Mouse (Mus musculus) embryonic facial prominence, embryonic 15.5 days (tissue): ENCODE data around the gene Icam2. TPM values are rescaled to one million over a fixed set of nuclear protein-coding genes. Genes with fewer than 3 reads are reported as not detected.

ENCODE experiments used
- polyA plus RNA-seq: library from polyadenylated mRNA; unstranded; fragments of >200 nt; fragmentation: Nextera tagmentation; extraction: Ambion mirVana; gene quantifications from 2 replicates; pipeline ENCODE4 v1.2.1, GENCODE M21; 2015

Icam2 gene
- polyA plus RNA-seq, 1 experiment from 2014 or later: 43.2 TPM

Other genes with a start within 250 kb of the Icam2 start
- gene Gm10840, start 227.2 kb downstream of the Icam2 start, polyA plus RNA-seq: 0.71 TPM in 1 of 2 replicates, not detected in the other
- 250 and 257 TPM in 2 replicates for gene Limd2, start 227.2 kb downstream of the Icam2 start, polyA plus RNA-seq
- gene Strada, start 185.9 kb downstream of the Icam2 start, polyA plus RNA-seq: 28.4 and 29.3 TPM in 2 replicates
- 88.9 and 91.8 TPM in 2 replicates for gene Ccdc47, start 171.7 kb downstream of the Icam2 start, polyA plus RNA-seq
- gene Ddx42, start 171.1 kb downstream of the Icam2 start, polyA plus RNA-seq: 71.1 and 77.5 TPM in 2 replicates
- gene Ftsj3, start 132.0 kb downstream of the Icam2 start, polyA plus RNA-seq: 53.7 and 54.7 TPM in 2 replicates
- 279 and 291 TPM in 2 replicates for gene Psmc5, start 131.9 kb downstream of the Icam2 start, polyA plus RNA-seq
- 120 TPM in 2 replicates for gene Smarcd2, start 115.1 kb downstream of the Icam2 start, polyA plus RNA-seq
- 0.46 and 0.71 TPM in 2 replicates for gene Tcam1, start 111.4 kb downstream of the Icam2 start, polyA plus RNA-seq
- gene Gh, start 86.2 kb downstream of the Icam2 start, polyA plus RNA-seq: not detected in 2 replicates
- 2.3 and 3.4 TPM in 2 replicates for gene Cd79b, start 73.3 kb downstream of the Icam2 start, polyA plus RNA-seq
- gene Scn4a, start 34.8 kb downstream of the Icam2 start, polyA plus RNA-seq: 0.59 and 0.68 TPM in 2 replicates
- 2.9 and 4.7 TPM in 2 replicates for gene Prr29, start 22.6 kb downstream of the Icam2 start, polyA plus RNA-seq
- 6.2 and 6.3 TPM in 2 replicates for gene Ern1, start 99.8 kb upstream of the Icam2 start, polyA plus RNA-seq
- 11.7 and 11.9 TPM in 2 replicates for gene Tex2, start 225.3 kb upstream of the Icam2 start, polyA plus RNA-seq